Mouse (Mus musculus) kidney, postnatal 36 days (tissue): ENCODE data around the gene Vasp.

Experiments
- DNase-seq, 2 experiments: peaks; one replicate each; pipeline ENCODE4 v3.0.0; 2021 to 2022; ENCODE audit warnings: mixed read lengths in 2 of 2

Vasp gene

GRCm38 (mm10) chr7:19271238-19272172, at the start of gene Vasp:
Gene Vasp (minus strand): TSS chr7:19271817.
- DNase-seq = peak; percentile 88 to 91

GRCm38 (mm10) chr7:19320637-19321036, 49.0 kb upstream of the Vasp start:
- no peak for DNase-seq

- DNase-seq = peak; percentile 98 to 99
Observed at GRCm38 (mm10) chr7:19319906-19320305, 48.3 kb upstream of the Vasp start.

GRCm38 (mm10) chr7:19319458-19319857, 47.8 kb upstream of the Vasp start:
- no peak for DNase-seq

- DNase-seq = no peak
Observed at GRCm38 (mm10) chr7:19318676-19319075, 47.1 kb upstream of the Vasp start.

GRCm38 (mm10) chr7:19318201-19318600, 46.6 kb upstream of the Vasp start:
- DNase-seq = no peak

- peak in 1 of 2 experiments; percentile 35 for DNase-seq
Observed at GRCm38 (mm10) chr7:19316451-19317161, 45.0 kb upstream of the Vasp start.

GRCm38 (mm10) chr7:19314033-19314432, 42.4 kb upstream of the Vasp start:
- DNase-seq = no peak

GRCm38 (mm10) chr7:19311991-19312390, 40.4 kb upstream of the Vasp start:
- DNase-seq = peak; percentile 38 to 57

GRCm38 (mm10) chr7:19309884-19310641, 38.4 kb upstream of the Vasp start, which contains the start of gene Fosb:
Gene Fosb (minus strand): TSS chr7:19310051.
- peak; percentile 97 to 98 for DNase-seq

GRCm38 (mm10) chr7:19309278-19309883, 37.8 kb upstream of the Vasp start:
- DNase-seq = peak in 1 of 2 experiments; percentile 28

GRCm38 (mm10) chr7:19308454-19309277, 37.0 kb upstream of the Vasp start:
- DNase-seq = peak; percentile 96 to 98

- DNase-seq = peak; percentile 85
Observed at GRCm38 (mm10) chr7:19307739-19308453, 36.3 kb upstream of the Vasp start.

- no peak for DNase-seq
Observed at GRCm38 (mm10) chr7:19306819-19307738, 35.5 kb upstream of the Vasp start.

GRCm38 (mm10) chr7:19305796-19306765, 34.5 kb upstream of the Vasp start:
- DNase-seq = no peak

GRCm38 (mm10) chr7:19305413-19305735, 33.8 kb upstream of the Vasp start:
- DNase-seq = no peak

- no peak for DNase-seq
Observed at GRCm38 (mm10) chr7:19304501-19305412, 33.1 kb upstream of the Vasp start.
